Mouse (Mus musculus): ENCODE data around the gene Cfap99. TPM values are rescaled to one million over a fixed set of nuclear protein-coding genes. Genes with fewer than 3 reads are reported as not detected.

The Cfap99 gene
- polyA plus RNA-seq, 1 experiment from 2014 or later = 0.09 TPM

DNA sequence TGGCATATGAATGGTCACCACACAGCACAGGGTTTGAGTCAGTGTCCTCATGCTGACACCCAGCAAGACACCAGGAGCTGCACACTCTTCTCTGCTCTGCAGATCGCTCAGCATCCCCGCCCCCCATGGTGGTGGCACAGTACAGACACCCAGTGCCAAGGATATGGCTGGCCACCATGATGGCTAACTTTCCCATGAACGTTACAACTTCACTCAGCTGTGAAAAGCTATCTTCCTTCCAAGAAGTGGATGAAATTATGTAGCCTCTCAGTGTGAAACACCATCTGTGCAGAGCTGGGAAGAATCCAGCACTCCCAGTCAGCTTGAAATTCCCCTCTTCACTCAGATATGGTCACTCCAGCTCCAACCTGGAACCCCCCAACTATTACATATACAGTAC is 14.1 kb upstream of the Cfap99 start:
- H3K4me1 ChIP-seq (ENCODE audit: control insufficient read depth, insufficient read depth, low read length) = no peaks in the 10 kb centered on the region
- no peak overlapping the region for H3K4me3 ChIP-seq (ENCODE audit: low read depth, low read length)
- no peak overlapping the region for H3K9ac ChIP-seq (replicated peaks; ENCODE audit: low read depth, low read length)
- no peak overlapping the region for H3K27ac ChIP-seq (ENCODE audit: low read depth, low read length)
- ATAC-seq (ENCODE audit: low read depth) = no peak
- H3K36me3 ChIP-seq (ENCODE audit: control insufficient read depth, insufficient read depth, low read length) = no peaks in the 10 kb centered on the region
- no peaks in the 10 kb centered on the region for H3K27me3 ChIP-seq (ENCODE audit: control insufficient read depth, insufficient read depth, low read length)
- H3K9me3 ChIP-seq (ENCODE audit: control insufficient read depth, low read length) = no peaks in the 10 kb centered on the region
- no peak overlapping the region for H3K4me2 ChIP-seq (ENCODE audit: low read depth, low read length)
- 80% methylated on average over 3 of the region's 3 CpGs for WGBS

- ATAC-seq (ENCODE audit: low read depth) = no peak
- no peak overlapping the region for H3K4me2 ChIP-seq (ENCODE audit: low read depth, low read length)
- no peaks in the 10 kb centered on the region for H3K36me3 ChIP-seq (ENCODE audit: control insufficient read depth, insufficient read depth, low read length)
- H3K4me3 ChIP-seq (ENCODE audit: low read depth, low read length) = no peak overlapping the region
- H3K9ac ChIP-seq (replicated peaks; ENCODE audit: low read depth, low read length) = no peak overlapping the region
- WGBS = 88% methylated on average over 10 of the region's 10 CpGs
- no peaks in the 10 kb centered on the region for H3K9me3 ChIP-seq (ENCODE audit: control insufficient read depth, low read length)
- no peaks in the 10 kb centered on the region for H3K4me1 ChIP-seq (ENCODE audit: control insufficient read depth, insufficient read depth, low read length)
- no peak overlapping the region for H3K27ac ChIP-seq (ENCODE audit: low read depth, low read length)
- H3K27me3 ChIP-seq (ENCODE audit: control insufficient read depth, insufficient read depth, low read length) = no peaks in the 10 kb centered on the region
Observed at GRCm38 (mm10) chr5:34274676-34275293, 13.6 kb upstream of the Cfap99 start.

GRCm38 (mm10) chr5:34276191-34276590 is 12.2 kb upstream of the Cfap99 start:
- Histone ChIP-seq H3K27ac (ENCODE audit: low read depth, low read length) (no peak overlapping the region), H3K4me2 (ENCODE audit: low read depth, low read length) (no peak overlapping the region), H3K27me3 (ENCODE audit: control insufficient read depth, insufficient read depth, low read length) (no peaks in the 10 kb centered on the region), H3K4me1 (ENCODE audit: control insufficient read depth, insufficient read depth, low read length) (no peaks in the 10 kb centered on the region), H3K9ac (replicated peaks; ENCODE audit: low read depth, low read length) (no peak overlapping the region), H3K4me3 (ENCODE audit: low read depth, low read length) (no peak overlapping the region), H3K36me3 (ENCODE audit: control insufficient read depth, insufficient read depth, low read length) (no peaks in the 10 kb centered on the region), H3K9me3 (ENCODE audit: control insufficient read depth, low read length) (no peaks in the 10 kb centered on the region)
- no peak for ATAC-seq (ENCODE audit: low read depth)
- 85% methylated on average over 7 of the region's 7 CpGs for WGBS

DNA sequence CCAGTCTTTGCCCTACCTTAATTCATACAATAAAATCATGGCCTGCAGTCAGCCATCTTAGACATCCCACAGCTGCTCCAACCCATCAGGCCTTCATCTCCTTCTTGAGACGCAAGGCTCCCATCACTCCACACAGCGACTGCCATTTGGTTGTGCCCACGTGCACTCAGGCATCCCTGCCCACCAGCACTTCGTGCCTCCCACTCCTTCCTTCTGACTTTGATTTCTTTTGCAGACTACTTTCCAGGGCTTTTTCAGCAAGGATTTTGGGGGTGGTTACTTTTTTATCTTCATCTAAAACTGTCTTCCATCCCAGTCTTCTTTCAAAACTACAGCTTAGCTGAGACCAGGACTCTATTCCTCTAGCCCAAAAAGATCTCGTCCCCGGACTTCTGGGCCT is 11.7 kb upstream of the Cfap99 start:
- Histone ChIP-seq H3K9me3 (ENCODE audit: control insufficient read depth, low read length) (no peaks in the 10 kb centered on the region), H3K9ac (replicated peaks; ENCODE audit: low read depth, low read length) (no peak overlapping the region), H3K27ac (ENCODE audit: low read depth, low read length) (no peak overlapping the region), H3K4me1 (ENCODE audit: control insufficient read depth, insufficient read depth, low read length) (no peaks in the 10 kb centered on the region), H3K4me2 (ENCODE audit: low read depth, low read length) (no peak overlapping the region), H3K36me3 (ENCODE audit: control insufficient read depth, insufficient read depth, low read length) (no peaks in the 10 kb centered on the region), H3K4me3 (ENCODE audit: low read depth, low read length) (no peak overlapping the region), H3K27me3 (ENCODE audit: control insufficient read depth, insufficient read depth, low read length) (no peaks in the 10 kb centered on the region)
- WGBS = 84% methylated on average over 6 of the region's 6 CpGs
- no peak for ATAC-seq (ENCODE audit: low read depth)

GRCm38 (mm10) chr5:34278058-34278457 is 10.3 kb upstream of the Cfap99 start:
- 81% methylated on average over 4 of the region's 4 CpGs for WGBS
- Histone ChIP-seq H3K27me3 (ENCODE audit: control insufficient read depth, insufficient read depth, low read length) (no peaks in the 10 kb centered on the region), H3K9ac (replicated peaks; ENCODE audit: low read depth, low read length) (no peak overlapping the region), H3K36me3 (ENCODE audit: control insufficient read depth, insufficient read depth, low read length) (no peaks in the 10 kb centered on the region), H3K4me2 (ENCODE audit: low read depth, low read length) (no peak overlapping the region), H3K9me3 (ENCODE audit: control insufficient read depth, low read length) (no peaks in the 10 kb centered on the region), H3K4me1 (ENCODE audit: control insufficient read depth, insufficient read depth, low read length) (no peaks in the 10 kb centered on the region), H3K4me3 (ENCODE audit: low read depth, low read length) (no peak overlapping the region), H3K27ac (ENCODE audit: low read depth, low read length) (no peak overlapping the region)
- ATAC-seq (ENCODE audit: low read depth) = no peak

DNA sequence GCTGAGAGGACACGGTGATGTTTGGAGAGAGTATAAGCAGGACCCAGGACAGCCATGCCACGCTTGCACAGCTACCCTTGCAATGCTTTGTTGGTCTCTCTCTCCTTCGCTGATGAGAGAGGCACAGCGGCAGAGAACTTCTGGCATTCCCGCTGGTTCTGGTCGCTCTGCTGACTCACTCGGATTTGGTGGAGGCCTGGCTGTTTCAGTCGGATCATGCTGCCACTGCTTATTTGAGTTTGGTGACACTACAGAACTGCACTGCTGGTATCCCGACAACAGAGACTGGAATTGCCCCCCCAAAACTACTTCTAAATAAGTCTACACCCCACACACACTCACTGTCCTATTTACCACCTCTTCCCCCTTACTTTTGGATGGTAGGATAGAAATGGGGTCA is 9.2 kb upstream of the Cfap99 start:
- ATAC-seq (ENCODE audit: low read depth) = no peak
- Histone ChIP-seq H3K4me3 (ENCODE audit: low read depth, low read length) (no peak overlapping the region), H3K4me2 (ENCODE audit: low read depth, low read length) (no peak overlapping the region), H3K27me3 (ENCODE audit: control insufficient read depth, insufficient read depth, low read length) (no peaks in the 10 kb centered on the region), H3K27ac (ENCODE audit: low read depth, low read length) (no peak overlapping the region), H3K9ac (replicated peaks; ENCODE audit: low read depth, low read length) (no peak overlapping the region), H3K9me3 (ENCODE audit: control insufficient read depth, low read length) (no peaks in the 10 kb centered on the region), H3K36me3 (ENCODE audit: control insufficient read depth, insufficient read depth, low read length) (no peaks in the 10 kb centered on the region), H3K4me1 (ENCODE audit: control insufficient read depth, insufficient read depth, low read length) (no peaks in the 10 kb centered on the region)
- WGBS = 88% methylated on average over 9 of the region's 9 CpGs

DNA sequence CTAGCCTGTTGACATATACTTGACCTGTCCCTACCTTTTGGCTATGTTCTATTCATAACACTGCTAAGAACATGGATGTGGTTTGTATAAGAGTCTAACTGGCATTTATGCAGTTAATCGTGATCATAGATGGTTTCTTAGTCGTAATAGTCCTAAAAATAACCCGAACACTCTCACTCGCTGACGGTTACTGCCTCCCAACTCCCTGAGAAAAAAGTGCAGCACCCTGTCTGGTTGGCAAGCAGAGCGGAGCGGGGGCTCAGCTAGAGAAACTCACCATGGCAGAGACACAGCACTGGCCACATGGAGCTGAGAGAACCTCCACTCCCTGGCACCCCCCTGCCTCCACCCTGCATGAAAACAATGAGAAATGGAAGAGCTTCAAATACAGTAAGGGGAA is 7.4 kb upstream of the Cfap99 start:
- H3K36me3 ChIP-seq (ENCODE audit: control insufficient read depth, insufficient read depth, low read length) = no peaks in the 10 kb centered on the region
- no peak overlapping the region for H3K4me3 ChIP-seq (ENCODE audit: low read depth, low read length)
- no peak for ATAC-seq (ENCODE audit: low read depth)
- no peak overlapping the region for H3K4me2 ChIP-seq (ENCODE audit: low read depth, low read length)
- H3K9ac ChIP-seq (replicated peaks; ENCODE audit: low read depth, low read length) = no peak overlapping the region
- H3K27me3 ChIP-seq (ENCODE audit: control insufficient read depth, insufficient read depth, low read length) = no peaks in the 10 kb centered on the region
- H3K9me3 ChIP-seq (ENCODE audit: control insufficient read depth, low read length) = no peaks in the 10 kb centered on the region
- no peaks in the 10 kb centered on the region for H3K4me1 ChIP-seq (ENCODE audit: control insufficient read depth, insufficient read depth, low read length)
- WGBS = 86% methylated on average over 7 of the region's 7 CpGs
- no peak overlapping the region for H3K27ac ChIP-seq (ENCODE audit: low read depth, low read length)

- Histone ChIP-seq H3K36me3 (ENCODE audit: control insufficient read depth, insufficient read depth, low read length) (no peaks in the 10 kb centered on the region), H3K27me3 (ENCODE audit: control insufficient read depth, insufficient read depth, low read length) (peaks cover 4% of the 10 kb centered on the region; the same call in 1 of the 2 replicates), H3K9ac (replicated peaks; ENCODE audit: low read depth, low read length) (no peak overlapping the region), H3K4me3 (ENCODE audit: low read depth, low read length) (no peak overlapping the region), H3K4me1 (ENCODE audit: control insufficient read depth, insufficient read depth, low read length) (peaks cover 10% of the 10 kb centered on the region; the same call in 1 of the 2 replicates), H3K9me3 (ENCODE audit: control insufficient read depth, low read length) (no peaks in the 10 kb centered on the region), H3K27ac (ENCODE audit: low read depth, low read length) (no peak overlapping the region), H3K4me2 (ENCODE audit: low read depth, low read length) (no peak overlapping the region)
- WGBS = 87% methylated on average over 5 of the region's 5 CpGs
- no peak for ATAC-seq (ENCODE audit: low read depth)
Observed at GRCm38 (mm10) chr5:34283355-34283754, 5.0 kb upstream of the Cfap99 start.

GRCm38 (mm10) chr5:34284156-34284750 is 4.1 kb upstream of the Cfap99 start:
- H3K27me3 ChIP-seq (ENCODE audit: control insufficient read depth, insufficient read depth, low read length) = peaks cover 5% of the 10 kb centered on the region; the same call in 1 of the 2 replicates
- no peak overlapping the region for H3K4me2 ChIP-seq (ENCODE audit: low read depth, low read length)
- H3K36me3 ChIP-seq (ENCODE audit: control insufficient read depth, insufficient read depth, low read length) = no peaks in the 10 kb centered on the region
- no peak overlapping the region for H3K4me3 ChIP-seq (ENCODE audit: low read depth, low read length)
- H3K9me3 ChIP-seq (ENCODE audit: control insufficient read depth, low read length) = no peaks in the 10 kb centered on the region
- 54% methylated on average over 3 of the region's 3 CpGs for WGBS
- no peak overlapping the region for H3K9ac ChIP-seq (replicated peaks; ENCODE audit: low read depth, low read length)
- H3K4me1 ChIP-seq (ENCODE audit: control insufficient read depth, insufficient read depth, low read length) = peaks cover 10% of the 10 kb centered on the region; the same call in 1 of the 2 replicates
- no peak for ATAC-seq (ENCODE audit: low read depth)
- H3K27ac ChIP-seq (ENCODE audit: low read depth, low read length) = no peak overlapping the region

Data from neural tube, embryonic 14.5 days (tissue).